Mouse (Mus musculus) lung, embryonic 16.5 days (tissue): Measurements from ENCODE around the gene Gm5447. TPM values are rescaled to one million over a fixed set of nuclear protein-coding genes. Genes with fewer than 3 reads are reported as not detected.

Experiments used
- ATAC-seq: fragments of 200-750 bp; cut with Nextera tagmentation; 2 replicates; pipeline ENCODE4 v1.8.0; 2017; ENCODE audit warnings: low read depth, mild to moderate bottlenecking, moderate library complexity
- H3K27ac ChIP-seq: fragments of 300-500 bp; sonication (generic); 2 replicates; pipeline ENCODE4 v1.5.1; 2014; ENCODE audit warnings: mild to moderate bottlenecking, control low read depth, low read length
- H3K27me3 ChIP-seq: fragments of 300-500 bp; sonication (generic); 2 replicates; pipeline ENCODE4 v1.6.1; 2014; ENCODE audit warnings: low read depth, low read length, mixed read lengths; ENCODE audit not compliant: control insufficient read depth, insufficient read depth
- H3K36me3 ChIP-seq: fragments of 300-500 bp; sonication (generic); 2 replicates; pipeline ENCODE4 v1.6.1; 2014; ENCODE audit warnings: low read length; ENCODE audit not compliant: control insufficient read depth, insufficient read depth
- H3K4me1 ChIP-seq: fragments of 300-500 bp; sonication (generic); replicated peaks from 2 replicates; pipeline ENCODE4 v1.6.1; 2014; ENCODE audit warnings: low read length, mixed read lengths; ENCODE audit not compliant: control insufficient read depth, insufficient read depth
- H3K4me2 ChIP-seq: fragments of 300-500 bp; sonication (generic); 2 replicates; pipeline ENCODE4 v1.6.1; 2014; ENCODE audit warnings: low read depth, low read length, control low read depth
- H3K4me3 ChIP-seq: fragments of 300-500 bp; sonication (generic); 2 replicates; pipeline ENCODE4 v1.5.1; 2014; ENCODE audit warnings: mild to moderate bottlenecking, low read length, control low read depth
- H3K9ac ChIP-seq: fragments of 300-500 bp; sonication (generic); 2 replicates; pipeline ENCODE4 v1.6.1; 2014; ENCODE audit warnings: low read length, control low read depth
- H3K9me3 ChIP-seq: fragments of 300-500 bp; sonication (generic); 2 replicates; pipeline ENCODE4 v1.6.1; 2016; ENCODE audit warnings: low read length; ENCODE audit not compliant: control insufficient read depth
- WGBS: fragments of 180-500 bp; shearing (Covaris S2); extraction: QIAGEN DNeasy Blood & Tissue Kit; methylation state at CpG from one replicate; pipeline ENCODE4 v1.1.7; 2014; 5-methylcytosine and 5-hydroxymethylcytosine counted together
- polyA plus RNA-seq: library from polyadenylated mRNA; unstranded; fragments of >200 nt; fragmentation: Nextera tagmentation; extraction: Ambion mirVana; gene quantifications from 2 replicates; pipeline ENCODE4 v1.2.1, GENCODE M21; 2015

Gene Gm5447
- polyA plus RNA-seq, 1 experiment from 2014 or later = 0.21 TPM

DNA sequence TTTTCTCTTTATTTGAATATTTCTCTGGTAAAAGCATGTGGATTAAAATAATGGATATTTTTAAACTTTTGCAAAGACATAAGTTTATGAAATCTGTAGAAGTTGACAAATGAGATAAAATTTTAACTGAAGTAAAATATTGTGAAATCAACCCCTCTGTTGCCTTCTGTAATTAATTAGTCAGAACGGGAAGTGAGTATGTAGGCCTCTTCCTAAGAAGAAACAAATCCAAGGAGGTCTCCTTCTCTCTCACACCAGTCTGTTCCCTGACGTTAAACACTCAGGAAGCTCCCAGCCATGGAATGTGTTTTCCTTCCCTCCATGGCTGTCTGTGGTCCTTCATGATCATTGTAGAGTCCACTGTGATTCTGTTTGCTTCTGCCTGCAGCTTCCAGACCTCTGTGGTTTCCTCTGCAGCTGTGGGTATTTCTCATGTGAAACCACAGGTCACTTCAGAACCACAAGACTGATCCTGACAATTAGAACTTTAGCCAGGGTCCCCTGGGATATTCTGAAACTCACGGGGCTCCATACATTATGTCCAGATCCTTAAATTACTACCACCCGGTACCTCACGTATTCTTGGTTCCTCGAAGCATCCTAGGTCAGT lies 20.4 kb downstream of the Gm5447 start:
- H3K4me3 ChIP-seq = no peak overlapping the region
- no peak for ATAC-seq
- peak overlapping the region; percentile 44 for H3K27ac ChIP-seq
- H3K36me3 ChIP-seq = no peaks in the 10 kb centered on the region
- no peak overlapping the region for H3K9ac ChIP-seq
- peaks cover 10% of the 10 kb centered on the region for H3K4me1 ChIP-seq
- no peak overlapping the region for H3K4me2 ChIP-seq
- WGBS = 67% methylated on average over 6 of the region's 6 CpGs
- H3K27me3 ChIP-seq = no peaks in the 10 kb centered on the region
- no peaks in the 10 kb centered on the region for H3K9me3 ChIP-seq

DNA sequence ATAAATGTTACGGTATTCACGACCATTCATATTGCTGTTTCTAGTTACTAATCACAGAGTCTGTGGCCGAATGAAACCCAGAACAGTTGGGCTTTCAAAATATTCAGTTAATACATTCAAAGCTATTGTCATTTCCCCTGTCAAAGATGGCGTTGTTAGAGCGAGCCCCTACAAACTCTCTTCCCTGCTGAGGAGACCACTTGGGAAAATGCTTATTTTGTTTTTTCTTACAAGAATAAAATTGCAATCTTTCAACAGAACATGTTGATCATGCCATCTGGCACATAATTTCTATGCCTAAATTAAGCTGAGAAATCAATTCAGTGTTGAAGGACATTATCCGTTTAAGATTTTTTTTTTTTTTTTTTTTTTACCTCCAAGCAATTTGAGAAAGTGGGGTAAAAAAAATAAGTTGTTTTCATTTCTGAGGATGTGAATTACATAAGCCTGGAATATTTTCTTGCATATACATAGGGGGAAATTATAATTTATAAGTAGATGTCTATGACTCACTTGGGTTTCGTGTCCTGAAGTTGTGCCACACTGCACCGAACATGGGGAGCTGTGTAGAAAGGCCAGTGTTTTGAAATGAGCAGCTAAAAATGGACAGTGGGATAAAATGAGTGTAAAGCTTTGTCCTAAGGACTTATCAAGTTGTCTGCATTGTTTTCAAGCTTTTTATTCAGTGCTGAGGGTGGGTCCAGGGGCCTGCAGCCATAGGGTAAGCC lies 23.7 kb downstream of the Gm5447 start:
- 69% methylated on average over 8 of the region's 8 CpGs for WGBS
- Histone ChIP-seq H3K36me3 (no peaks in the 10 kb centered on the region), H3K4me2 (no peak overlapping the region), H3K27ac (no peak overlapping the region), H3K4me3 (no peak overlapping the region), H3K4me1 (no peaks in the 10 kb centered on the region; the same call in 1 of the 2 replicates), H3K9me3 (no peaks in the 10 kb centered on the region), H3K27me3 (no peaks in the 10 kb centered on the region), H3K9ac (no peak overlapping the region)
- no peak for ATAC-seq

DNA sequence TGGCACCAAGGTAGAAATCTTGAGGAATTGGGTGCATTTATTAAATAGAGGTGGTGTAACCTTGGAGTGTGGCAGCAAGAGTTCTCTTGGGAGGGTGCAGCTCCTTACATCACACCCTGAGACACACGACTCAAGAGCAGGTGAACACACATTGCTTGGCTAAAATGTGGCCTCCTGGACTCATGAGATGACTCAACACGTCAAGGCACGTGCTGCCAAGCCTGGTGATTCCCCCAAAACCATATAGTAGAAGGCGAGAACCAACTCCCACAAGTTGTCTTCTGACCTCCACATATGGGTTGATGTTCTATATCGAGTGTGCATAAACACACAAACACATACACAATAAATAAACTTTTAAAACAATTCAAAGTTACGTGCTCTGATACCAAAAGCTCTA lies 25.8 kb downstream of the Gm5447 start:
- H3K27me3 ChIP-seq = no peaks in the 10 kb centered on the region
- H3K4me3 ChIP-seq = no peak overlapping the region
- H3K9ac ChIP-seq = no peak overlapping the region
- 78% methylated on average over 6 of the region's 6 CpGs for WGBS
- H3K36me3 ChIP-seq = no peaks in the 10 kb centered on the region
- H3K4me1 ChIP-seq = peaks cover 4% of the 10 kb centered on the region; the same call in 1 of the 2 replicates
- ATAC-seq = no peak
- H3K4me2 ChIP-seq = no peak overlapping the region
- H3K27ac ChIP-seq = no peak overlapping the region
- H3K9me3 ChIP-seq = no peaks in the 10 kb centered on the region

DNA sequence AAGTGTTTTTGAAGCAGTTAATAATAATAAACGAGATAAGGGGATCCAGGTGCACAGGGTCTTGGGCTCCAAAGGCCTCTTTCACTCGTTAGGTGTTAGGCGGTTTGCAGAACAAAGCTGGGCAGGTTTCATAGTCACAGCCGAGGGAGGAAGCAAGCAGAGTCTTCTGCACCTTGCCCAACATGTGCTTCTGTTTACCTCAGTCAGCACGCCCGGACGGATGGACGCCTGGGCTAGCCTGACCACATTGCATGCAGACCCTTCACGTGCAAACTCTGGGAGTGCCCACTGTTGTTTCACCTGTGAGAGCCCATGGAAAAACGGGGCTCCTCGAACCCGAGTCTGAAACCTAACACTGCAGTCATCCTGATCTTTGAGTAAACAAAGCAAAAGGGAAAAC lies 30.5 kb downstream of the Gm5447 start:
- Histone ChIP-seq H3K4me3 (peak overlapping the region; percentile 17), H3K4me1 (peaks cover 4% of the 10 kb centered on the region; the same call in 1 of the 2 replicates), H3K4me2 (peak overlapping the region; percentile 49), H3K9me3 (no peaks in the 10 kb centered on the region), H3K27ac (no peak overlapping the region), H3K9ac (no peak overlapping the region; the same call in 1 of the 2 replicates), H3K36me3 (no peaks in the 10 kb centered on the region), H3K27me3 (no peaks in the 10 kb centered on the region)
- 26% methylated on average over 12 of the region's 12 CpGs for WGBS
- no peak for ATAC-seq

DNA sequence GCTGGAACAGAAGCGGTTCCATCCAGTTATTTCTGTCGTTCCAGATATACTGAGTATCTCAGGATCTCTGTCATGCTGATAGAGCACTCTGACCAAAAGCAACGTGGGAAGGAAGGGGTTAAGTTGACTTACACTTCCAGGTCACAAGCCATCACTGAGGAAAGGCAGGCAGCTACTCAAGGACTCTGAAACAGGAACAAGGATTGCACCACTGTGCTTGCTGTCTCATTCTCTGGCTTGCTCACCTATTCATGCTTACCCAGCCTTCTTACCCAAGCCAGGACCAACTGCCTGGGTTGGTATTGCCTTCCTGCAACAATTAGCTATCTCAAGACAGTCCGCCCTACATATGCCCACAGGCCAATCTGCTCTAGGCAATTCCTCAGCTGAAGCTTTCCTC lies 31.0 kb downstream of the Gm5447 start:
- Histone ChIP-seq H3K9me3 (no peaks in the 10 kb centered on the region), H3K4me1 (peaks cover 4% of the 10 kb centered on the region; the same call in 1 of the 2 replicates), H3K4me2 (peak overlapping the region; percentile 49), H3K36me3 (no peaks in the 10 kb centered on the region), H3K4me3 (no peak overlapping the region), H3K27ac (no peak overlapping the region), H3K27me3 (no peaks in the 10 kb centered on the region), H3K9ac (peak overlapping the region; percentile 3; the same call in 1 of the 2 replicates)
- ATAC-seq = no peak
- WGBS = 51% methylated on average over 4 of the region's 4 CpGs

DNA sequence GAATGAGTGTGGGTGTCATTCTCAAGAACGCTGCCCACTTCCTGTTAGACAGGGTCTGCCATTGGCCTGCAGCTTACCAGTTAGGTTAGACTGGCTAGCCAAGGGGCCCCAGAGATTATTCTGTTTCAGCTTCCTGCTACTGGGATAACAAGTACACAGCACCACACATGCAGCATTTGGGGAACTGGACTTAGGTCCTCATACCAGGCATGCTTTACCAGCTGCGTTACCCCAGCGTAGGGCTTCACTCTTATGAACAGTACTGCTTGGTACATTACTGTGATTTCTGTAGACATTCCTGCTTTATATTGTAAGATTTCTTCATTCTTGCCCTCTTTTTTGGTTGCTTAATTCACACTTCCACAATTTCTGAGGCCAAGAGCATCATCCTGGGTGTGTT lies 43.5 kb downstream of the Gm5447 start:
- Histone ChIP-seq H3K27ac (no peak overlapping the region), H3K4me2 (no peak overlapping the region), H3K9me3 (no peaks in the 10 kb centered on the region), H3K9ac (no peak overlapping the region), H3K36me3 (no peaks in the 10 kb centered on the region), H3K4me1 (0 out of 2 replicates have a peak, but pooled peaks cover 3% of the 10 kb centered on the region), H3K4me3 (no peak overlapping the region), H3K27me3 (no peaks in the 10 kb centered on the region)
- WGBS = 90% methylated on average over 3 of the region's 3 CpGs
- no peak for ATAC-seq

DNA sequence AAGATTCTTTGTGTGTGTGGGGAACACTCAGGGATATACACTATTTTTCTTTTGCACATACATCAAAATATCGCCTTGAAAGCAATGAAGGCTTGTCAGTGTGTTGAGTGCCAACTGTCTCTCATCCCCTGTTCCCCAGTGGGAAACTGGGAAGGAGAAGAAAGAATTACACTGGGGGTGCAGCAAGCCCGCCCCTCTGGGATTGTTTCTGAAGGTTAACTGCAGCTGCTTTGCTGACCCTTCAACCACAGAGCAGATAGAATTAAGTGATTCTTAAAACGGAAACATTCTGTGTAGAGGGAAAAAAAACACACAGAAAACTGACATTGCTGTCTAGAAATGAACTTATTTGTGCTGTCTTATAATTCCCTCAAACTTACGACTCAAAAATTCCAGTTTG lies 47.5 kb downstream of the Gm5447 start:
- no peak overlapping the region for H3K4me3 ChIP-seq
- no peak overlapping the region for H3K9ac ChIP-seq
- H3K27me3 ChIP-seq = no peaks in the 10 kb centered on the region
- ATAC-seq = peak; percentile 94
- 0 out of 2 replicates have a peak, but pooled peaks cover 3% of the 10 kb centered on the region for H3K4me1 ChIP-seq
- H3K4me2 ChIP-seq = no peak overlapping the region
- no peaks in the 10 kb centered on the region for H3K36me3 ChIP-seq
- H3K27ac ChIP-seq = peak overlapping the region; percentile 75
- no peaks in the 10 kb centered on the region for H3K9me3 ChIP-seq
- WGBS = 19% methylated on average over 4 of the region's 4 CpGs

DNA sequence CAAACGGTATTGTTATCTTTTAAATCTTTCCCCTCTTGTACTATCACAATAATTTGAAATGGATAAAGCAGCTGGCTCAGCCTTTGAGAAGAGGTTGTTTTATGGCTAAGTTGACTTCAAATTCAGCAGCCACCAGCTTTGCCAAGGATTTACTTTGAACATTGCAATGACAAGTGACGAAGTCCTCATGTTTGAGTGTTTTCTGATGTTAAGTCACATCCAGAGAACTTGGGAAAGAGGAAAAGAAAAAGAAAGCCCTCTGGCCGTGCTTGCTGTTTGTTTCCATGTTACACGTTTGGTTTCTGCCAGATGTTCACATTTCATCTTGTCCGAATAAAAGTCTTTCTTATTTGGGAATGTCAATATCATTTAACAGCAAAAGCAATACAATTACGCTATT lies 47.9 kb downstream of the Gm5447 start:
- H3K9me3 ChIP-seq = no peaks in the 10 kb centered on the region
- no peak overlapping the region for H3K9ac ChIP-seq
- H3K4me2 ChIP-seq = no peak overlapping the region
- H3K27ac ChIP-seq = peak overlapping the region; percentile 34
- WGBS = 36% methylated on average over 6 of the region's 6 CpGs
- H3K27me3 ChIP-seq = no peaks in the 10 kb centered on the region
- no peaks in the 10 kb centered on the region for H3K36me3 ChIP-seq
- ATAC-seq = peak; percentile 82
- H3K4me3 ChIP-seq = no peak overlapping the region
- H3K4me1 ChIP-seq = 0 out of 2 replicates have a peak, but pooled peaks cover 3% of the 10 kb centered on the region

DNA sequence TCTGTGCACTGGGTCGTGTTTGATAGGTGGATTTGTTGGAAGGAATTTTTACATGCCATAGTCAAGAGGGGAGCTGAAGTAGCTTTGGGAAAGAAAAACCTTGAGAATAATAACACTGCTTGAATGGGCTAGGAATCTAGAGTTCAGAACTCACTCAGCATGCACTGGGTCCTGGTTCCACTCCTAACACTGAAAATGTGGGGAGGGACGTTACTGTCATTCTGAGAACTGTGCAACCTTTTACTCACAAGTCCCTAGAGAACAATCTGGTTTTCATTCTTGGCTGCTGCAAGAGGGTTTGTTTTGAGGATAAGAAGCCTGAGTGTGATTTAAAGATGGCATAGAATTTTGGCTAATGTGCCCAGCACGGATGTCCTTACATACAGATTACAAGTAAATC lies 49.7 kb downstream of the Gm5447 start:
- H3K36me3 ChIP-seq = no peaks in the 10 kb centered on the region
- no peak overlapping the region for H3K9ac ChIP-seq
- H3K9me3 ChIP-seq = no peaks in the 10 kb centered on the region
- H3K27me3 ChIP-seq = no peaks in the 10 kb centered on the region
- ATAC-seq = no peak
- WGBS = 59% methylated on average over 3 of the region's 3 CpGs
- H3K4me1 ChIP-seq = 0 out of 2 replicates have a peak, but pooled peaks cover 3% of the 10 kb centered on the region
- H3K4me2 ChIP-seq = no peak overlapping the region
- H3K4me3 ChIP-seq = no peak overlapping the region
- no peak overlapping the region for H3K27ac ChIP-seq
